Mouse (Mus musculus) heart, embryonic 13.5 days (tissue): Measurements from ENCODE around the gene E330017A01Rik. TPM values are rescaled to one million over a fixed set of nuclear protein-coding genes. Genes with fewer than 3 reads are reported as not detected.

Source experiments
- ATAC-seq: fragments of 200-750 bp; cut with Nextera tagmentation; 2 replicates; pipeline ENCODE4 v1.8.0; 2017; ENCODE audit warnings: moderate TSS enrichment; ENCODE audit not compliant: insufficient number of reproducible peaks, low FRiP score, low TSS enrichment; ENCODE audit errors: extremely low read depth
- H3K27ac ChIP-seq: fragments of 300-500 bp; sonication (generic); replicated peaks from 2 replicates; pipeline ENCODE4 v1.5.1; 2015; ENCODE audit warnings: moderate library complexity, mild to moderate bottlenecking, inconsistent platforms
- H3K27me3 ChIP-seq: fragments of 300-500 bp; sonication (generic); replicated peaks from 2 replicates; pipeline ENCODE4 v1.6.1; 2015; ENCODE audit warnings: mild to moderate bottlenecking, inconsistent platforms
- H3K36me3 ChIP-seq: fragments of 300-500 bp; sonication (generic); 2 replicates; pipeline ENCODE4 v1.6.1; 2015; ENCODE audit warnings: mild to moderate bottlenecking, inconsistent platforms
- H3K4me1 ChIP-seq: fragments of 300-500 bp; sonication (generic); 2 replicates; pipeline ENCODE4 v1.6.1; 2015; ENCODE audit warnings: inconsistent platforms
- H3K4me2 ChIP-seq: fragments of 300-500 bp; sonication (generic); 2 replicates; pipeline ENCODE4 v1.6.1; 2015; ENCODE audit warnings: inconsistent platforms, mild to moderate bottlenecking, moderate library complexity
- H3K4me3 ChIP-seq: fragments of 300-500 bp; sonication (generic); 2 replicates; pipeline ENCODE4 v1.5.1; 2015; ENCODE audit warnings: moderate library complexity, mild to moderate bottlenecking, inconsistent platforms
- H3K9ac ChIP-seq: fragments of 300-500 bp; sonication (generic); 2 replicates; pipeline ENCODE4 v1.6.1; 2015; ENCODE audit warnings: inconsistent platforms, mild to moderate bottlenecking, moderate library complexity
- H3K9me3 ChIP-seq: fragments of 300-500 bp; sonication (generic); 2 replicates; pipeline ENCODE4 v1.6.1; 2016; ENCODE audit warnings: inconsistent platforms
- WGBS: fragments of 180-500 bp; shearing (Covaris S2); methylation state at CpG from one replicate; pipeline ENCODE4 v1.1.7; 2015; ENCODE audit warnings: mixed read lengths; 5-methylcytosine and 5-hydroxymethylcytosine counted together
- polyA plus RNA-seq: library from polyadenylated mRNA; unstranded; fragments of >200 nt; fragmentation: Nextera tagmentation; extraction: Ambion mirVana; gene quantifications from 2 replicates; pipeline ENCODE4 v1.2.1, GENCODE M21; 2015

E330017A01Rik gene
- polyA plus RNA-seq, 1 experiment from 2014 or later = not detected

GRCm38 (mm10) chr16:58662287-58662791 is 23.8 kb upstream of the E330017A01Rik start:
- Histone ChIP-seq H3K36me3 (no peaks in the 10 kb centered on the region), H3K4me1 (no peaks in the 10 kb centered on the region), H3K27ac (no peak overlapping the region), H3K9ac (no peak overlapping the region), H3K9me3 (no peaks in the 10 kb centered on the region), H3K27me3 (no peaks in the 10 kb centered on the region), H3K4me2 (peak overlapping the region; percentile 20), H3K4me3 (no peak overlapping the region)
- no peak for ATAC-seq

GRCm38 (mm10) chr16:58661826-58662225 is 23.3 kb upstream of the E330017A01Rik start:
- Histone ChIP-seq H3K27me3 (no peaks in the 10 kb centered on the region), H3K4me2 (peak overlapping the region; percentile 20), H3K4me3 (no peak overlapping the region), H3K9me3 (no peaks in the 10 kb centered on the region), H3K27ac (no peak overlapping the region), H3K4me1 (no peaks in the 10 kb centered on the region), H3K9ac (no peak overlapping the region), H3K36me3 (no peaks in the 10 kb centered on the region)
- WGBS = 51% methylated on average over 5 of the region's 5 CpGs
- ATAC-seq = no peak

- H3K36me3 ChIP-seq = no peaks in the 10 kb centered on the region
- 72% methylated on average over 6 of the region's 6 CpGs for WGBS
- ATAC-seq = no peak
- no peak overlapping the region for H3K4me2 ChIP-seq
- no peaks in the 10 kb centered on the region for H3K4me1 ChIP-seq
- no peaks in the 10 kb centered on the region for H3K27me3 ChIP-seq
- no peak overlapping the region for H3K4me3 ChIP-seq
- H3K9me3 ChIP-seq = no peaks in the 10 kb centered on the region
- H3K27ac ChIP-seq = no peak overlapping the region
- H3K9ac ChIP-seq = no peak overlapping the region
Observed at GRCm38 (mm10) chr16:58658668-58659067, 20.1 kb upstream of the E330017A01Rik start.

GRCm38 (mm10) chr16:58656526-58656925 is 18.0 kb upstream of the E330017A01Rik start:
- Histone ChIP-seq H3K4me3 (no peak overlapping the region), H3K4me2 (no peak overlapping the region), H3K27me3 (no peaks in the 10 kb centered on the region), H3K4me1 (no peaks in the 10 kb centered on the region), H3K36me3 (no peaks in the 10 kb centered on the region), H3K27ac (no peak overlapping the region), H3K9me3 (no peaks in the 10 kb centered on the region), H3K9ac (no peak overlapping the region)
- no peak for ATAC-seq
- 68% methylated on average over 4 of the region's 4 CpGs for WGBS

DNA sequence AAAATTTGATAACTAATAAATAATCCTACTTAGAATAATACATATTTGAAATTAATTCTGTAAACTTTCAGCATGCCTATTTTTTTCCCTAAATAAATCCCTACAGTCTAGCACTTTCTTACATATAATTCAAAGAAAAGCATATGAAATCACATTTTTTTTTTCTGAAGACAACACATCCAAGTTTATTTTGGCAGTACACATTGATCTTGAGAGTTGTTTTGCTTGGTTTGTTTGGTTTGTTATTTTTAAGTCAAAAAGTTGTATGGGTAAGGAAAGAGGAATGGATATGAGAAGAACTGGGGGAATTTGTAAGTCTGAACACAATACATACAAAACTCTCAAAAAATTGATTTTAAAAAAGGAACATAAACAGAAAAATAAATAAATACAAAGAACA is 17.2 kb upstream of the E330017A01Rik start:
- no peaks in the 10 kb centered on the region for H3K36me3 ChIP-seq
- H3K4me1 ChIP-seq = no peaks in the 10 kb centered on the region
- H3K27me3 ChIP-seq = no peaks in the 10 kb centered on the region
- H3K27ac ChIP-seq = no peak overlapping the region
- ATAC-seq = no peak
- H3K4me2 ChIP-seq = no peak overlapping the region
- H3K9ac ChIP-seq = no peak overlapping the region
- H3K4me3 ChIP-seq = no peak overlapping the region
- H3K9me3 ChIP-seq = no peaks in the 10 kb centered on the region

- whole genome bisulfite sequencing = 90% methylated on average over 10 of the region's 10 CpGs
- H3K36me3 ChIP-seq = no peaks in the 10 kb centered on the region
Observed at GRCm38 (mm10) chr16:58649979-58650378, 11.4 kb upstream of the E330017A01Rik start.

GRCm38 (mm10) chr16:58638016-58638415 is 523 bp downstream of the E330017A01Rik start:
- H3K4me2 ChIP-seq = no peak overlapping the region
- no peak overlapping the region for H3K4me3 ChIP-seq
- H3K36me3 ChIP-seq = no peaks in the 10 kb centered on the region
- H3K4me1 ChIP-seq = 0 out of 2 replicates have a peak, but pooled peaks cover 5% of the 10 kb centered on the region
- H3K27ac ChIP-seq = no peak overlapping the region
- no peaks in the 10 kb centered on the region for H3K9me3 ChIP-seq
- H3K27me3 ChIP-seq = no peaks in the 10 kb centered on the region
- H3K9ac ChIP-seq = no peak overlapping the region
- no peak for ATAC-seq
- 80% methylated on average over 7 of the region's 7 CpGs for WGBS

More at GRCm38 (mm10) chr16:58649979-58650378, 11.4 kb upstream of the E330017A01Rik start:
- no peak overlapping the region for H3K4me2 ChIP-seq
- H3K27me3 ChIP-seq = no peaks in the 10 kb centered on the region
- ATAC-seq = no peak
- no peaks in the 10 kb centered on the region for H3K9me3 ChIP-seq
- H3K4me1 ChIP-seq = no peaks in the 10 kb centered on the region
- no peak overlapping the region for H3K27ac ChIP-seq
- no peak overlapping the region for H3K9ac ChIP-seq
- no peak overlapping the region for H3K4me3 ChIP-seq

- Histone ChIP-seq H3K27ac (no peak overlapping the region), H3K27me3 (no peaks in the 10 kb centered on the region), H3K36me3 (no peaks in the 10 kb centered on the region), H3K4me2 (no peak overlapping the region), H3K9ac (no peak overlapping the region), H3K4me3 (no peak overlapping the region), H3K9me3 (no peaks in the 10 kb centered on the region), H3K4me1 (0 out of 2 replicates have a peak, but pooled peaks cover 5% of the 10 kb centered on the region)
- ATAC-seq = peak; percentile 63; the same call in 1 of the 2 replicates
- 63% methylated on average over 4 of the region's 4 CpGs for WGBS
Observed at GRCm38 (mm10) chr16:58637448-58637847, 1.1 kb downstream of the E330017A01Rik start.

- WGBS = 64% methylated on average over 2 of the region's 2 CpGs
- Histone ChIP-seq H3K9me3 (no peaks in the 10 kb centered on the region), H3K27ac (no peak overlapping the region), H3K4me2 (no peak overlapping the region), H3K4me1 (0 out of 2 replicates have a peak, but pooled peaks cover 5% of the 10 kb centered on the region), H3K27me3 (no peaks in the 10 kb centered on the region), H3K9ac (no peak overlapping the region), H3K36me3 (no peaks in the 10 kb centered on the region), H3K4me3 (no peak overlapping the region)
- ATAC-seq = no peak
Observed at GRCm38 (mm10) chr16:58635866-58636265, 2.7 kb downstream of the E330017A01Rik start.

GRCm38 (mm10) chr16:58629736-58630135 is 8.8 kb downstream of the E330017A01Rik start:
- no peak for ATAC-seq
- no peak overlapping the region for H3K4me3 ChIP-seq
- WGBS = 58% methylated on average over 2 of the region's 2 CpGs

DNA sequence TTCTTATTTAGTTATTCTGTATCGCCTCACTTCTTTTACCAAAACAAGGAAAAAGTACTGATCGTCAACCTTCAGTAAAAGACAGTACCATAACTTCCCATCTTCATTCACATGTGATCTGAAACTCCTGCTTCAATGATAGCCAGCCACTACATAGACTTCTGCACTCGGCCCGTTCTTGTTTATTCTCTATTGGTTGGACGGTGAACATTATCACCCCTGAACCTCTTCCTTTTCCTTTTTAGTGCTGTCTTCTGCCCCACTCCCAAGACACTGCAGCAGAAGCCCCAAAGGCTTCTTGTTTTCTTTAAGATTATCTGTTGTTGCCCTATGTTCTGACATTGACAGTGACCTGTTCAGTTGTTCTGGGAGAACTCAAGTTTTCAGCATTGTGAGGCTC is 9.6 kb downstream of the E330017A01Rik start:
- Histone ChIP-seq H3K4me1 (no peaks in the 10 kb centered on the region), H3K27me3 (no peaks in the 10 kb centered on the region), H3K4me3 (no peak overlapping the region), H3K27ac (no peak overlapping the region), H3K9ac (no peak overlapping the region), H3K4me2 (no peak overlapping the region), H3K36me3 (no peaks in the 10 kb centered on the region), H3K9me3 (no peaks in the 10 kb centered on the region)
- ATAC-seq = no peak
- 72% methylated on average over 5 of the region's 5 CpGs for WGBS

More at GRCm38 (mm10) chr16:58629736-58630135, 8.8 kb downstream of the E330017A01Rik start:
- Histone ChIP-seq H3K27ac (no peak overlapping the region), H3K9me3 (no peaks in the 10 kb centered on the region), H3K9ac (no peak overlapping the region), H3K4me2 (no peak overlapping the region), H3K4me1 (no peaks in the 10 kb centered on the region), H3K36me3 (no peaks in the 10 kb centered on the region), H3K27me3 (no peaks in the 10 kb centered on the region)

DNA sequence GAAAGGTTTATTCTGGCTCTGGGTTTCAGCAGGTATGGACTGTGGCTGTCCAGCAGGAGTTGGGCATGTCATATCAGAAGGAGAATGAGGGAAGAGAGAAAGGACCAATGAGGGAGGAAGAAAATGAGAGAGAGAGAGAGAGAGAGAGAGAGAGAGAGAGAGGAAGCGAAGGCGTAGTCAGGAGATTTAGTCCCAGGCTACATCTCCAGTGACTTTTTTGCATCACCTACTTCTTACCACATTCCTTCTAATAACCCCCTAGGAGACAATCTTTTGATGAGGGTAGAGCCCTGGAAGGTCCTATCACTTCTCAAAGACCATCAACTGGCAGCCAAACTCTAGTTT is 10.2 kb downstream of the E330017A01Rik start:
- Histone ChIP-seq H3K27me3 (no peaks in the 10 kb centered on the region), H3K4me3 (no peak overlapping the region), H3K4me2 (no peak overlapping the region), H3K9ac (no peak overlapping the region), H3K9me3 (no peaks in the 10 kb centered on the region), H3K27ac (no peak overlapping the region), H3K4me1 (no peaks in the 10 kb centered on the region), H3K36me3 (no peaks in the 10 kb centered on the region)
- ATAC-seq = no peak
- WGBS = 100% methylated on average over 2 of the region's 2 CpGs
